Mouse (Mus musculus): ENCODE data around the gene Fkbp15. TPM values are rescaled to one million over a fixed set of nuclear protein-coding genes. Genes with fewer than 3 reads are reported as not detected.

The Fkbp15 gene
- polyA plus RNA-seq, 1 experiment from 2014 or later = 17.9 TPM

GRCm38 (mm10) chr4:62374342-62374741, 14.0 kb upstream of the Fkbp15 start:
- H3K9ac ChIP-seq (ENCODE audit: low read length) = no peak overlapping the region

DNA sequence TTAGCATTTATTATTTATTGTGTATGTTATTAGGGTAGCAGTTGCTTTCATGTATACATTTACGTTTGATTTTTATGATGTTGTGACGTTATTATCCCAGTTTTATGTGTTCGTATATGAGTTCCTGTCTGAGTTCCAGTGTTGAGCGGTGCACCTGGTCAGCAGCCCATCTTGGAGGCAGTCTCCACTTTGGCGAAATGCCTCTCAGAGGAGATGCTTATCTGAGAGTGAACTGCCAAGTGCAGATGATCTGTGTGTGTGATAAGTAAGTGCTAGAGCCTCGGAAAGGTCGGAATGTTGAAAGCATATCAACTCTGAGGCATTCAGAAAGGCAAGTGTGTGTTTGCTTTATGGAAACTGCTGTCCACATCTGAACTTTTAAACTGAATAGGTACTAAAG, 13.3 kb upstream of the Fkbp15 start:
- Histone ChIP-seq H3K36me3 (ENCODE audit: control insufficient read depth, insufficient read depth, low read length) (no peaks in the 10 kb centered on the region), H3K27me3 (ENCODE audit: control insufficient read depth, insufficient read depth, low read length) (no peaks in the 10 kb centered on the region)
- WGBS = 88% methylated on average over 7 of the region's 7 CpGs

More at GRCm38 (mm10) chr4:62374342-62374741, 14.0 kb upstream of the Fkbp15 start:
- no peak for ATAC-seq (ENCODE audit: low FRiP score)
- H3K36me3 ChIP-seq (ENCODE audit: control insufficient read depth, insufficient read depth, low read length) = no peaks in the 10 kb centered on the region
- no peak overlapping the region for H3K27ac ChIP-seq (ENCODE audit: low read depth, low read length)
- H3K9me3 ChIP-seq (ENCODE audit: control insufficient read depth, low read length) = no peaks in the 10 kb centered on the region
- H3K4me1 ChIP-seq (ENCODE audit: control insufficient read depth, insufficient read depth, low read length) = no peaks in the 10 kb centered on the region
- H3K4me2 ChIP-seq = no peak overlapping the region
- no peak for DNase-seq (ENCODE audit: low spot score, missing footprints)
- no peaks in the 10 kb centered on the region for H3K27me3 ChIP-seq (ENCODE audit: control insufficient read depth, insufficient read depth, low read length)
- no peak overlapping the region for H3K4me3 ChIP-seq (ENCODE audit: low read depth, low read length)
- 91% methylated on average over 4 of the region's 4 CpGs for WGBS

DNA sequence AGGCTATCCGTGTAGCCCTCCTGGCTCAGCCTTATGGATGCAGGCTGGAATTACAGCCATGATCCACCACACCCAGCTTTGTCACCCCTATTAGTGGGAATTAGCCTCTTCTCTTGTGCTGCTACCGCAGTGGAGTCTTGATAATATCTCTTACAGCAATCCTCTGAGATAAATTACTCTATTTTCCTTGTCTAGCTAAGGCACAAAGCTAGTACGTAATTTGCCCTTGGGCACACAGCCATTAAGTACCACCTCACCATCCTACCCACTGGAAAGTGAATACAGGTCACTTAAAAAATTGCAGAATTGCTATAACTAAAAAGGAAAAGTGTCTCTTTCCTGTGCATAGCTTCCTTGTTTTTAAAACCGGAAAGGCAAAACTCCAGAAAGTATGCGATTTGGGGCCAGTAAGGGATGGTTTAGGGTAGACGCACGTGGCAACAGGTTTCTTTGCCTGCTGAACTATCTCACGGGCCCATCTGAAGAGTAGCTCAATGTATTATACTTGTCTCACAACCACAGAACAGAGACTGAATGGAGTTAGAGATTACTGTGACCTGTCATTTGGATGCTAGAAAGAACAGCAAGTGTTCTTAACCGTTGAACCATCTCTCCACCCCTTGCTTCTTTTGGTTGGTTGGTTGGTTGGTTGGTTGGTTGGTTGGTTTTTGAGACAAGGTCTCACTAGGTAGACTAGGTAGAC, 12.6 kb upstream of the Fkbp15 start:
- Histone ChIP-seq H3K9me3 (ENCODE audit: control insufficient read depth, low read length) (no peaks in the 10 kb centered on the region), H3K4me1 (ENCODE audit: control insufficient read depth, insufficient read depth, low read length) (no peaks in the 10 kb centered on the region), H3K27ac (ENCODE audit: low read depth, low read length) (no peak overlapping the region), H3K27me3 (ENCODE audit: control insufficient read depth, insufficient read depth, low read length) (no peaks in the 10 kb centered on the region), H3K4me2 (no peak overlapping the region), H3K36me3 (ENCODE audit: control insufficient read depth, insufficient read depth, low read length) (no peaks in the 10 kb centered on the region), H3K4me3 (ENCODE audit: low read depth, low read length) (no peak overlapping the region), H3K9ac (ENCODE audit: low read length) (no peak overlapping the region)
- ATAC-seq (ENCODE audit: low FRiP score) (no peak), DNase-seq (ENCODE audit: low spot score, missing footprints) (no peak)
- WGBS = 86% methylated on average over 9 of the region's 9 CpGs

More for the DNA sequence above, 13.3 kb upstream of the Fkbp15 start:
- Histone ChIP-seq H3K4me2 (no peak overlapping the region), H3K27ac (ENCODE audit: low read depth, low read length) (no peak overlapping the region), H3K4me1 (ENCODE audit: control insufficient read depth, insufficient read depth, low read length) (no peaks in the 10 kb centered on the region), H3K9ac (ENCODE audit: low read length) (no peak overlapping the region), H3K9me3 (ENCODE audit: control insufficient read depth, low read length) (no peaks in the 10 kb centered on the region), H3K4me3 (ENCODE audit: low read depth, low read length) (no peak overlapping the region)
- ATAC-seq (ENCODE audit: low FRiP score) (no peak), DNase-seq (ENCODE audit: low spot score, missing footprints) (no peak)

- WGBS = 11% methylated on average over 1 of the region's 1 CpGs
- no peak for ATAC-seq (ENCODE audit: low FRiP score)
Measured at GRCm38 (mm10) chr4:62372410-62372809, 12.1 kb upstream of the Fkbp15 start.

DNA sequence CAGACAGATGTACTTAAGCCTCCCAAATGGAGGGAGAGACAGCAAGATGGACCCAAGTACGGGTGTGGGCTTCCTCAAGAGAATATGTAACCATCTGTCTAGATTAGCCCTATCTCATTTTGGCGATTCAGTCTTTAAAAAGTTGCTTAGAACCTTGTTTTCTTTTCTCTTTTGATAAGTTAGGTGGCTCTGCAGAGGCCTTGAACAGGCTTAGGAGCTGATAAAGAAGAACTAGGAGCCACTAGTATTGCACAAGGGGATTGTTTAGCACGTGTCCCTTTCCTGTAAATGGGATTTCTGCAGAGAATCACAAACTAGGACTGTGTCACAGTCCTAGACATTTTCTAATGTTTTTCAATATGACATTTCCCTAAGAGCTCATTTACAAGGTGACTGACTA, 8.7 kb upstream of the Fkbp15 start:
- no peaks in the 10 kb centered on the region for H3K27me3 ChIP-seq (ENCODE audit: control insufficient read depth, insufficient read depth, low read length)
- no peak overlapping the region for H3K27ac ChIP-seq (ENCODE audit: low read depth, low read length)
- no peaks in the 10 kb centered on the region for H3K4me1 ChIP-seq (ENCODE audit: control insufficient read depth, insufficient read depth, low read length)
- no peaks in the 10 kb centered on the region for H3K9me3 ChIP-seq (ENCODE audit: control insufficient read depth, low read length)
- no peak overlapping the region for H3K4me2 ChIP-seq
- ATAC-seq (ENCODE audit: low FRiP score) (no peak), DNase-seq (ENCODE audit: low spot score, missing footprints) (no peak)
- WGBS = 85% methylated on average over 3 of the region's 3 CpGs
- H3K9ac ChIP-seq (ENCODE audit: low read length) = no peak overlapping the region
- no peaks in the 10 kb centered on the region for H3K36me3 ChIP-seq (ENCODE audit: control insufficient read depth, insufficient read depth, low read length)
- H3K4me3 ChIP-seq (ENCODE audit: low read depth, low read length) = no peak overlapping the region

More at GRCm38 (mm10) chr4:62372410-62372809, 12.1 kb upstream of the Fkbp15 start:
- no peak for DNase-seq (ENCODE audit: low spot score, missing footprints)
- Histone ChIP-seq H3K9ac (ENCODE audit: low read length) (no peak overlapping the region), H3K27ac (ENCODE audit: low read depth, low read length) (no peak overlapping the region), H3K27me3 (ENCODE audit: control insufficient read depth, insufficient read depth, low read length) (no peaks in the 10 kb centered on the region), H3K4me2 (no peak overlapping the region), H3K4me1 (ENCODE audit: control insufficient read depth, insufficient read depth, low read length) (no peaks in the 10 kb centered on the region), H3K4me3 (ENCODE audit: low read depth, low read length) (no peak overlapping the region), H3K9me3 (ENCODE audit: control insufficient read depth, low read length) (no peaks in the 10 kb centered on the region), H3K36me3 (ENCODE audit: control insufficient read depth, insufficient read depth, low read length) (no peaks in the 10 kb centered on the region)

DNA sequence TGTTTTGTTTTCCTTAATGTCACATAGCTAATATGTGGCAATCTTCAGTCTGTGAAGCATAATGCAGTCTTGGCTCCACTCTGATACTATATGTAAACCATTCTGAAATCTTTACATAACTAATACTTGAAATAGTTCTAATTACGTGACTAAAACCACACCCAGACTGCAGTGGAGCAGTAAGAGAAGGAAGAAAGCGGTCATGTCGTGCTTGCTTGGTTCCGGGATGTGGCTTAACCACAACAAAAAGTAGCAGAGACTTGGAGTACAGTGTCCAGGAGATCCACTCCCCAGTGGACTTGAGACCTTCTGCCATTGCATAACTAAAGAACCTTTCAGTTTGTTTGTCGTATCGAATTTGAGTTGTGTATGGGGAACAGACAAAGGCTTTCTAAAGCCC, 7.2 kb upstream of the Fkbp15 start:
- Histone ChIP-seq H3K9me3 (ENCODE audit: control insufficient read depth, low read length) (no peaks in the 10 kb centered on the region), H3K4me2 (no peak overlapping the region), H3K27ac (ENCODE audit: low read depth, low read length) (no peak overlapping the region), H3K4me3 (ENCODE audit: low read depth, low read length) (no peak overlapping the region), H3K27me3 (ENCODE audit: control insufficient read depth, insufficient read depth, low read length) (no peaks in the 10 kb centered on the region), H3K36me3 (ENCODE audit: control insufficient read depth, insufficient read depth, low read length) (no peaks in the 10 kb centered on the region), H3K9ac (ENCODE audit: low read length) (no peak overlapping the region), H3K4me1 (ENCODE audit: control insufficient read depth, insufficient read depth, low read length) (no peaks in the 10 kb centered on the region)
- ATAC-seq (ENCODE audit: low FRiP score) (no peak), DNase-seq (ENCODE audit: low spot score, missing footprints) (no peak)
- 93% methylated on average over 6 of the region's 6 CpGs for WGBS

DNA sequence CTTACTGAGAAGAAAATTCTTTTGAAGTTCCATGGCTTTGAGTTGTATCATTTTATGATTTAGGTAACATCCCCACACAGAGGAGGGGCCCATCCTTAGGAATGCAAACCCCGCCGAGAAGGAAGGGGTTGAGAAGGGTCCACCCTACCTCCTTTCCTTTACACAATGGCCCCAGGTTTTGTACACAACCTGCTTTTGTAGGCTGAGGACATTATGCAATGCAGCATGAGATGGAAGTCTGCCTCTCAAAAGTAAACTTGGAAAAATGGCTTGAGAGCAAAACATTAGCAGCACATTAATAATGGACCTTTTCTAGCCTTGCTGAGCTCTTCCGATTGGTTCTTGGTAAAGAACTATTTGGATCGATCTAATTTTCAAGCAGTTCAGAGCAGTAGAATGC, 5.9 kb upstream of the Fkbp15 start:
- Histone ChIP-seq H3K27ac (ENCODE audit: low read depth, low read length) (no peak overlapping the region), H3K9me3 (ENCODE audit: control insufficient read depth, low read length) (no peaks in the 10 kb centered on the region), H3K4me1 (ENCODE audit: control insufficient read depth, insufficient read depth, low read length) (peaks cover 5% of the 10 kb centered on the region), H3K4me3 (ENCODE audit: low read depth, low read length) (no peak overlapping the region), H3K4me2 (no peak overlapping the region), H3K27me3 (ENCODE audit: control insufficient read depth, insufficient read depth, low read length) (no peaks in the 10 kb centered on the region), H3K9ac (ENCODE audit: low read length) (no peak overlapping the region), H3K36me3 (ENCODE audit: control insufficient read depth, insufficient read depth, low read length) (no peaks in the 10 kb centered on the region)
- ATAC-seq (ENCODE audit: low FRiP score) = no peak
- DNase-seq (ENCODE audit: low spot score, missing footprints) = no peak
- WGBS = 87% methylated on average over 4 of the region's 4 CpGs

- H3K27ac ChIP-seq (ENCODE audit: low read depth, low read length) = no peak overlapping the region
- no peak overlapping the region for H3K4me3 ChIP-seq (ENCODE audit: low read depth, low read length)
- H3K27me3 ChIP-seq (ENCODE audit: control insufficient read depth, insufficient read depth, low read length) = no peaks in the 10 kb centered on the region
- no peaks in the 10 kb centered on the region for H3K36me3 ChIP-seq (ENCODE audit: control insufficient read depth, insufficient read depth, low read length)
- ATAC-seq (ENCODE audit: low FRiP score) (no peak), DNase-seq (ENCODE audit: low spot score, missing footprints) (no peak)
- WGBS = 93% methylated on average over 8 of the region's 8 CpGs
- H3K9me3 ChIP-seq (ENCODE audit: control insufficient read depth, low read length) = no peaks in the 10 kb centered on the region
- no peak overlapping the region for H3K4me2 ChIP-seq
- peaks cover 10% of the 10 kb centered on the region for H3K4me1 ChIP-seq (ENCODE audit: control insufficient read depth, insufficient read depth, low read length)
- H3K9ac ChIP-seq (ENCODE audit: low read length) = no peak overlapping the region
Measured at GRCm38 (mm10) chr4:62364299-62364698, 4.0 kb upstream of the Fkbp15 start.

GRCm38 (mm10) chr4:62362437-62362836, 2.1 kb upstream of the Fkbp15 start:
- Histone ChIP-seq H3K4me1 (ENCODE audit: control insufficient read depth, insufficient read depth, low read length) (peaks cover 12% of the 10 kb centered on the region), H3K36me3 (ENCODE audit: control insufficient read depth, insufficient read depth, low read length) (no peaks in the 10 kb centered on the region), H3K9ac (ENCODE audit: low read length) (no peak overlapping the region), H3K27ac (ENCODE audit: low read depth, low read length) (no peak overlapping the region), H3K4me2 (no peak overlapping the region), H3K4me3 (ENCODE audit: low read depth, low read length) (no peak overlapping the region), H3K27me3 (ENCODE audit: control insufficient read depth, insufficient read depth, low read length) (no peaks in the 10 kb centered on the region), H3K9me3 (ENCODE audit: control insufficient read depth, low read length) (no peaks in the 10 kb centered on the region)
- 90% methylated on average over 2 of the region's 2 CpGs for WGBS
- ATAC-seq (ENCODE audit: low FRiP score) (no peak), DNase-seq (ENCODE audit: low spot score, missing footprints) (no peak)
